Mouse (Mus musculus): ENCODE data around the gene Rhoc. TPM values are rescaled to one million over a fixed set of nuclear protein-coding genes. Genes with fewer than 3 reads are reported as not detected.

The Rhoc gene
- polyA plus RNA-seq, 1 experiment from 2014 or later = 177 TPM

DNA sequence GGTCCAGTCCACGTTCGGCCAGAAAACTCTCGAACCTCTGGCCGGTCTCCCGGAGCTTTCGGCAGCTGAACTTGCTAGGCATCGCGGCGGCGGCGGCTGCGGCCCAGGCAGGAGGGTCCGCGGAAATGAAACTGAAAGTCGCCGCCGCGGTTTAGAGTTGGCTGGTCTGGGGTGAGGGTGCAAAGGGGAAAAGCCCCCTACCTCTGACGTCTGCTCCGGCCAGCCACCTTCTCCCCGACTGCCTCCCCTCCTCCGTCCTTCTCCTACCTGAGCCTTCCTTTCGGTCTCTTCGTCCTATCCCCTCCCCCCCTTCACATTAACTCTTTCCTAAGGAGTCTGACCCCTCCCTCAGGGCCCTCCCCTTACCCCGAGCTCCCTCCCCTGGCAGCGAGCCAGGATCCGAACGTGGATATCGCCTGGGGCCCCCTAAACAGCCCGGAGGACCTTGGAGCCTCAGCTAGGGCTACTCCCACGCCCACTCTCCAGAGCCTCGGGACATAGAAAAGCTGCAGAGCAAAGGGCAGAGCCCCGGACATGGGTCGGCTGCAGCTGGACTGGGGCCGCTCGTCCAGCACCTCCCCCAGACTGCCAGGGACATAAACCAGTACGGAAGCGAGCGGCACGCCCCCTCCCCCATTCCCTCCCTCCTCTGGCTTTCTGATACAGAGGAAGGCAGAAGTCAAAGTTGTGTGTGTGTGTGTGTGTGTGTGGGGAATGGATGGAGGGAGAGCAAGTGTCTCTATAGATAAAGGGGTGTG lies 30.0 kb downstream of the Rhoc start, which contains the start of gene Mov10:
Gene Mov10 (minus strand): TSS at position 573 of the 758 bp plus-strand sequence.
- H3K36me3 ChIP-seq = peaks cover 6% of the 10 kb centered on the region; the same call in 1 of the 2 replicates

DNA sequence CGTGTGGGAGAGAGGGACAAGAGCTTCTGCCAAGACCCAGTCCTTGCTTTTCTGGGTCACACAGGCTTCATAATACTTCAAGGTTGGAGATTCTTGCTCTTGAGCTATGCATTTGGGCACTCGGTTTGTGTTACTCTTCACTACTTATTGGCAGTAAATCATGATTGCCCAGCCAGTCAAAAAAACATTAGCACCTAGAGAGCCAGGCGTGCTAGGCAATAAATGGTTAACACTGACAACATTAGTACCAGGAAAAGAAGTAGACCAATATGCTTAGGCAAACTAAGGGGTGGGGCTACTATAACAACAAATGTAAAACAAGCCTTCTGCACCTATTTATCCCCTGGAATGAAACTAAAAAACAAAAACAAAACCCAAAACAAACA lies 30.6 kb downstream of the Rhoc start:
- peaks cover 6% of the 10 kb centered on the region; the same call in 1 of the 2 replicates for H3K36me3 ChIP-seq

More for the DNA sequence above, 30.0 kb downstream of the Rhoc start, which contains the start of gene Mov10:
- peak; percentile 86 for ATAC-seq (replicated peaks; ENCODE audit: insufficient number of reproducible peaks, insufficient read depth, low FRiP score, low read depth)
- no peaks in the 10 kb centered on the region for H3K27me3 ChIP-seq
- H3K4me3 ChIP-seq = peak within 1 kb of the TSS; percentile 81
- under 1% methylated on average over 40 of the region's 40 CpGs for WGBS
- peak within 1 kb of the TSS; percentile 94 for H3K9ac ChIP-seq
- peaks cover 46% of the 10 kb centered on the region for H3K4me1 ChIP-seq (replicated peaks)
- H3K4me2 ChIP-seq = peak within 1 kb of the TSS; percentile 76
- H3K9me3 ChIP-seq (replicated peaks) = no peaks in the 10 kb centered on the region
- peak within 1 kb of the TSS; percentile 96 for H3K27ac ChIP-seq

DNA sequence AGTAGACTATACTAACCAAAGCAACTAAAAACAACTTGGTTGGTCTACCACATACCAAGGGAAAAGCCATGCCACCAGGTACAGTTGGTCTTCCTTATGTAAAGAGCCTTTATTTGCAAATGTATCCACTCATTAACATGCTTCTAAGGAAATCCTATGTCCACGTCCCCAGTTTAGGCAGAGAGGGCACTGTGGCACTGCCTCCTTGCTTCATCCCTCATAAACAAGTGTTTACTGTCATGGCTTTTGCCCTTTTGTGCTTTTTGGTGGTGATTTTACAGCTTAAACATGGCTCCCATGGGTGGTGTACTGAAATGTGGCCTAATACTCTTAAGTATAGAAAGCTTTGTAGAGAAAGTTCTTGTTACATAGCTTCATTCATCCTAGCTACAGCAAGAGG lies 32.3 kb downstream of the Rhoc start:
- ATAC-seq (replicated peaks; ENCODE audit: insufficient number of reproducible peaks, insufficient read depth, low FRiP score, low read depth) = no peak
- H3K27ac ChIP-seq = peak overlapping the region; percentile 96

More for the DNA sequence above, 30.6 kb downstream of the Rhoc start:
- H3K27ac ChIP-seq = peak overlapping the region; percentile 96
- no peaks in the 10 kb centered on the region for H3K9me3 ChIP-seq (replicated peaks)
- WGBS = 6% methylated on average over 3 of the region's 3 CpGs
- peaks cover 46% of the 10 kb centered on the region for H3K4me1 ChIP-seq (replicated peaks)
- H3K9ac ChIP-seq = peak overlapping the region; percentile 94
- ATAC-seq (replicated peaks; ENCODE audit: insufficient number of reproducible peaks, insufficient read depth, low FRiP score, low read depth) = no peak
- H3K4me2 ChIP-seq = peak overlapping the region; percentile 76
- H3K4me3 ChIP-seq = peak overlapping the region; percentile 81
- H3K27me3 ChIP-seq = no peaks in the 10 kb centered on the region

DNA sequence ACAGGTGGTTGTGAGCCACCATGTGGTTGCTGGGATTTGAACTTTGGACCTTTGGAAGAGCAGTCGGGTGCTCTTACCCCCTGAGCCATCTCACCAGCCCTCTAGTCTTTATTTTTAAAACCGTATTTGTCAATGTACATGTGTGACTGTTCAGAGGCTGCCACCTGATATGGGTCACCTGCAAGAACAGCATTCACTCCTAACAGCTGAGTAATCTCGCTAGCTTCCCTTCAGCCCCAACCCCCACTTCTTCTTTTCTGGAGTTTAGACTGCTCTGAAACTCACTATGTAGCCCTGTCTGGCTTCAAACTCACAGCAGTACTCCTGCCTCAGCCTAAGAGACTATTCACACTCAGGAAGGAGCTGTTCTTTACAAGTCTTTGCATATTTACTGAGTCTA lies 34.2 kb downstream of the Rhoc start:
- Histone ChIP-seq H3K4me1 (replicated peaks) (peaks cover 27% of the 10 kb centered on the region), H3K27ac (no peak overlapping the region), H3K9ac (no peak overlapping the region), H3K9me3 (replicated peaks) (no peaks in the 10 kb centered on the region), H3K4me2 (no peak overlapping the region), H3K27me3 (no peaks in the 10 kb centered on the region), H3K36me3 (peaks cover 22% of the 10 kb centered on the region), H3K4me3 (no peak overlapping the region)
- ATAC-seq (replicated peaks; ENCODE audit: insufficient number of reproducible peaks, insufficient read depth, low FRiP score, low read depth) = no peak
- WGBS = 83% methylated on average over 3 of the region's 3 CpGs

More for the DNA sequence above, 32.3 kb downstream of the Rhoc start:
- Histone ChIP-seq H3K4me2 (no peak overlapping the region), H3K4me1 (replicated peaks) (peaks cover 43% of the 10 kb centered on the region), H3K4me3 (no peak overlapping the region), H3K27me3 (no peaks in the 10 kb centered on the region), H3K9me3 (replicated peaks) (no peaks in the 10 kb centered on the region), H3K9ac (no peak overlapping the region), H3K36me3 (peaks cover 10% of the 10 kb centered on the region)
- whole genome bisulfite sequencing = 50% methylated on average over 1 of the region's 1 CpGs

DNA sequence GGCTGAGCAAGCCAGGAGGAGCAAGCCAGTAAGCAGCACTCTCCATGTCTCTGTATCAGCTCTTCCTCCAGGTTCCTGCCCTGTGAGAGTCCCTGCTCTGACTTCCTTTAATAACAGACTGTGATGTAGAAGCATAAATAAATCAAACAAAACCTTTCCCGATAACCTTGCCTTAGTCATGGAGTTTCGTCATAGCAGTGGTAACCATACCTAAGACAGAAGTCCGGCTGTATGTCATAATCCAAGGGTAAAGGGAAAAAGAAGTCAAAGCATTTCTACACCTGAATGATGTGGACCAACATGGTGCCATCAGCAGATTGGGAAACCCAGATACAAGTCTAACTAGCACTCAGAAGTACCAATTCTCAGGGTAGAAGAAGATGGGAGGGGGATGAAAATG lies 47.6 kb downstream of the Rhoc start:
- Histone ChIP-seq H3K9me3 (replicated peaks) (no peaks in the 10 kb centered on the region), H3K4me2 (no peak overlapping the region), H3K27me3 (no peaks in the 10 kb centered on the region), H3K9ac (no peak overlapping the region), H3K36me3 (peaks cover 59% of the 10 kb centered on the region), H3K4me3 (no peak overlapping the region), H3K4me1 (replicated peaks) (peaks cover 5% of the 10 kb centered on the region; the same call in 1 of the 2 replicates), H3K27ac (no peak overlapping the region)
- ATAC-seq (replicated peaks; ENCODE audit: insufficient number of reproducible peaks, insufficient read depth, low FRiP score, low read depth) = no peak
- WGBS = 95% methylated on average over 3 of the region's 3 CpGs

DNA sequence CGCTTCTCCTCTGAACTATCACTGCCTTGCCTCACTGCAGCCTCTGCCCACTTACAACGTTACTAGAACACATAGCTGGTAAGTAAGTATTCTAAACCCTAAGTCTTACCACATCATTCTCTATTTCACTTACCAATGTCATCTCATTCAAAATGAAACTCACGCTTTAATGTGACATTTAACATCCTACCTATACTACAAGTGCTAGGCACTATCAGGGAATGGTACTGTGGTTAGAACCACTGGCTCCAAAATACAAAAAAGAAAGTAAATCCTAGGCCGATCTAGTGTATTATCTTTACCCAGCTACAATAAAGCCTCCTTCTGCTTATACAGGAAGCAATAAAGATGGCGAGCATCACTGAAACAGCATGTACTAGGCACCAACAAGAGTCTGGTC lies 52.9 kb downstream of the Rhoc start:
- Histone ChIP-seq H3K9ac (no peak overlapping the region), H3K9me3 (replicated peaks) (no peaks in the 10 kb centered on the region), H3K4me1 (replicated peaks) (peaks cover 5% of the 10 kb centered on the region; the same call in 1 of the 2 replicates), H3K27ac (no peak overlapping the region), H3K27me3 (no peaks in the 10 kb centered on the region), H3K4me3 (no peak overlapping the region), H3K36me3 (peaks cover 57% of the 10 kb centered on the region), H3K4me2 (no peak overlapping the region)
- 94% methylated on average over 5 of the region's 5 CpGs for WGBS
- no peak for ATAC-seq (replicated peaks; ENCODE audit: insufficient number of reproducible peaks, insufficient read depth, low FRiP score, low read depth)

Other genes starting within 250 kb of the Rhoc start
- gene Slc16a1, start 149.7 kb upstream of the Rhoc start, polyA plus RNA-seq (2015; fragmentation: Nextera tagmentation; extraction: Ambion mirVana) = 70.7 and 70.8 TPM in 2 replicates
- gene Ppm1j, start 7.3 kb upstream of the Rhoc start, polyA plus RNA-seq (2015; fragmentation: Nextera tagmentation; extraction: Ambion mirVana) = 33.6 and 33.9 TPM in 2 replicates
- 0.78 and 0.95 TPM in 2 replicates for gene Fam19a3, start 6.5 kb upstream of the Rhoc start, polyA plus RNA-seq (2015; fragmentation: Nextera tagmentation; extraction: Ambion mirVana)
- 24.4 and 34.9 TPM in 2 replicates for gene Mov10, start 30.2 kb downstream of the Rhoc start, polyA plus RNA-seq (2015; fragmentation: Nextera tagmentation; extraction: Ambion mirVana)
- gene St7l, start 75.6 kb downstream of the Rhoc start, polyA plus RNA-seq (2015; fragmentation: Nextera tagmentation; extraction: Ambion mirVana) = 25.3 and 26.9 TPM in 2 replicates
- gene Capza1, start 76.1 kb downstream of the Rhoc start, polyA plus RNA-seq (2015; fragmentation: Nextera tagmentation; extraction: Ambion mirVana) = 149 and 169 TPM in 2 replicates
- 1.3 and 2.0 TPM in 2 replicates for gene Wnt2b, start 173.5 kb downstream of the Rhoc start, polyA plus RNA-seq (2015; fragmentation: Nextera tagmentation; extraction: Ambion mirVana)

Measured in heart, embryonic 15.5 days (tissue).